Mouse (Mus musculus) c-Kit-positive CD71-positive TER-119-positive erythroid progenitor cells, embryonic 14.5 days (primary cell): ENCODE data around the gene Ldhd.
A peak's percentile ranks its signal among the peaks of the same experiment; 100 is the strongest.

ENCODE experiments used
- DNase-seq: peaks from one replicate; pipeline ENCODE4 v3.0.0-alpha.2; 2013; ENCODE audit warnings: low spot score

Gene Ldhd

GRCm38 (mm10) chr8:111594951-111595350, 35.2 kb downstream of the Ldhd start:
- DNase-seq: no peak

- DNase-seq: no peak
These were observed 35.9 kb downstream of the Ldhd start for GRCm38 (mm10) chr8:111594044-111594840.

GRCm38 (mm10) chr8:111592390-111592910, 37.7 kb downstream of the Ldhd start:
- no peak for DNase-seq

- no peak for DNase-seq
These were observed 39.0 kb downstream of the Ldhd start for GRCm38 (mm10) chr8:111591176-111591575.

- no peak for DNase-seq
These were observed 40.0 kb downstream of the Ldhd start for GRCm38 (mm10) chr8:111590214-111590613.

GRCm38 (mm10) chr8:111588336-111588735, 41.8 kb downstream of the Ldhd start:
- no peak for DNase-seq

- DNase-seq: peak; percentile 51
These were observed 42.6 kb downstream of the Ldhd start for GRCm38 (mm10) chr8:111587545-111588094.

GRCm38 (mm10) chr8:111584946-111585345, 45.2 kb downstream of the Ldhd start:
- DNase-seq: no peak

- no peak for DNase-seq
These were observed 47.8 kb downstream of the Ldhd start for GRCm38 (mm10) chr8:111582386-111582785.

- DNase-seq: no peak
These were observed 49.9 kb downstream of the Ldhd start for GRCm38 (mm10) chr8:111580306-111580705.

GRCm38 (mm10) chr8:111579318-111579717, 50.9 kb downstream of the Ldhd start:
- DNase-seq: no peak

- no peak for DNase-seq
These were observed 52.2 kb downstream of the Ldhd start for GRCm38 (mm10) chr8:111577880-111578533.

- no peak for DNase-seq
These were observed 53.7 kb downstream of the Ldhd start for GRCm38 (mm10) chr8:111576501-111576900.

GRCm38 (mm10) chr8:111575492-111575891, 54.7 kb downstream of the Ldhd start:
- no peak for DNase-seq

- no peak for DNase-seq
These were observed 56.2 kb downstream of the Ldhd start for GRCm38 (mm10) chr8:111574016-111574415.
